Mouse (Mus musculus) olfactory bulb, adult 2 months (tissue): ENCODE data around the gene Nphp1.

Source experiments
- CTCF ChIP-seq: fragments of 200-500 bp; IDR thresholded peaks from 2 replicates; pipeline ENCODE4 v1.5.1; 2012; ENCODE audit warnings: low read depth, mild to moderate bottlenecking, low read length, moderate library complexity; ENCODE audit not compliant: insufficient read depth
- POLR2A ChIP-seq: fragments of 200-500 bp; IDR thresholded peaks from 2 replicates; pipeline ENCODE4 v1.6.1; 2012; ENCODE audit warnings: mild to moderate bottlenecking, low read depth, low read length, moderate library complexity; ENCODE audit not compliant: insufficient read depth

- TF ChIP-seq CTCF (no peak), POLR2A (no peak)
These were observed 66.4 kb downstream of the Nphp1 start for GRCm38 (mm10) chr2:127722176-127722892.
